Mouse (Mus musculus) kidney, adult 9 months (tissue): Measurements from ENCODE around the gene Limk2.
A peak's percentile ranks its signal among the peaks of the same experiment; 100 is the strongest.

Source experiments
- DNase-seq: peaks from one replicate; pipeline ENCODE4 v3.0.0; 2022

Gene Limk2

GRCm38 (mm10) chr11:3408131-3408996 is 625 bp downstream of the Limk2 start:
- peak; percentile 39 for DNase-seq

- DNase-seq = no peak
Measured at GRCm38 (mm10) chr11:3404287-3405047, 4.5 kb downstream of the Limk2 start.

- DNase-seq = no peak
Measured at GRCm38 (mm10) chr11:3403024-3403423, 6.0 kb downstream of the Limk2 start.

- DNase-seq = no peak
Measured at GRCm38 (mm10) chr11:3398318-3398717, 10.7 kb downstream of the Limk2 start.

GRCm38 (mm10) chr11:3396562-3396961 is 12.4 kb downstream of the Limk2 start:
- DNase-seq = no peak

GRCm38 (mm10) chr11:3396091-3396490 is 12.9 kb downstream of the Limk2 start:
- DNase-seq = no peak

- DNase-seq = no peak
Measured at GRCm38 (mm10) chr11:3394520-3394919, 14.5 kb downstream of the Limk2 start.

- DNase-seq = peak; percentile 45
Measured at GRCm38 (mm10) chr11:3392526-3392925, 16.5 kb downstream of the Limk2 start.

GRCm38 (mm10) chr11:3390789-3391188 is 18.2 kb downstream of the Limk2 start:
- DNase-seq = no peak

GRCm38 (mm10) chr11:3389996-3390395 is 19.0 kb downstream of the Limk2 start:
- no peak for DNase-seq

GRCm38 (mm10) chr11:3387482-3388196 is 21.4 kb downstream of the Limk2 start:
- no peak for DNase-seq

GRCm38 (mm10) chr11:3386941-3387368 is 22.0 kb downstream of the Limk2 start:
- DNase-seq = peak; percentile 90

GRCm38 (mm10) chr11:3382602-3383594 is 26.1 kb downstream of the Limk2 start:
- no peak for DNase-seq

- DNase-seq = no peak
Measured at GRCm38 (mm10) chr11:3381148-3381814, 27.7 kb downstream of the Limk2 start.

- DNase-seq = no peak
Measured at GRCm38 (mm10) chr11:3379427-3379826, 29.6 kb downstream of the Limk2 start.

- no peak for DNase-seq
Measured at GRCm38 (mm10) chr11:3374741-3375140, 34.2 kb downstream of the Limk2 start.

GRCm38 (mm10) chr11:3374293-3374645 is 34.7 kb downstream of the Limk2 start:
- DNase-seq = no peak

GRCm38 (mm10) chr11:3373591-3374292 is 35.2 kb downstream of the Limk2 start:
- peak; percentile 24 for DNase-seq

- no peak for DNase-seq
Measured at GRCm38 (mm10) chr11:3371599-3372295, 37.2 kb downstream of the Limk2 start.

GRCm38 (mm10) chr11:3370928-3371598 is 37.9 kb downstream of the Limk2 start:
- peak; percentile 79 for DNase-seq
